Mouse (Mus musculus): ENCODE measurements around the gene Zfand5.

DNA sequence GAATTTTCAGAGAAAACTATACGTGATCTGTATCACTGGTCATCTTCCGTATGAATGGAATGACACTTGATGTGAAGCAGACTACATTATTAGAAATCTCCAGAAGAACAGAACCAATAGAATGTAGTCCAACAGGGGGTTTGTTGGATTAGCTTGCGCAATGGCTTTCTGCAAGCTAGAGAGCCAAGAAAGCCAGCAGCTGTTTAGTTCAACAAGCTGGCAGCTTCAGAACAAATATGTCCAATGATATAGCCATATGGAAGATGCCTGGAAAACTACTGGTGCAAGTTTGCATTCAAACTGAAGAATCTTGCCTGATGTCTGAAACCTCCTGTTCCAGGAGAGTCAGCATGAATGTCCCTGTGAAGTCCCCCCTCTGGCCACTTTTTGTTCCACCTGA lies 35.7 kb downstream of the Zfand5 start:
- TF ChIP-seq CTCF (IDR thresholded peaks at IDR 0.05), result no peak
- no peak for TF ChIP-seq EP300 (IDR thresholded peaks at IDR 0.05)
